Mouse (Mus musculus): Measurements from ENCODE around the gene Iqgap1. TPM values are rescaled to one million over a fixed set of nuclear protein-coding genes. Genes with fewer than 3 reads are reported as not detected.
"Not testable (repeated sequence)": the region's sequence is repeated elsewhere in the genome, so short reads cannot be mapped to it uniquely, and the experiment has no call there.

Gene Iqgap1
- polyA plus RNA-seq, 1 experiment: 2.2 TPM

DNA sequence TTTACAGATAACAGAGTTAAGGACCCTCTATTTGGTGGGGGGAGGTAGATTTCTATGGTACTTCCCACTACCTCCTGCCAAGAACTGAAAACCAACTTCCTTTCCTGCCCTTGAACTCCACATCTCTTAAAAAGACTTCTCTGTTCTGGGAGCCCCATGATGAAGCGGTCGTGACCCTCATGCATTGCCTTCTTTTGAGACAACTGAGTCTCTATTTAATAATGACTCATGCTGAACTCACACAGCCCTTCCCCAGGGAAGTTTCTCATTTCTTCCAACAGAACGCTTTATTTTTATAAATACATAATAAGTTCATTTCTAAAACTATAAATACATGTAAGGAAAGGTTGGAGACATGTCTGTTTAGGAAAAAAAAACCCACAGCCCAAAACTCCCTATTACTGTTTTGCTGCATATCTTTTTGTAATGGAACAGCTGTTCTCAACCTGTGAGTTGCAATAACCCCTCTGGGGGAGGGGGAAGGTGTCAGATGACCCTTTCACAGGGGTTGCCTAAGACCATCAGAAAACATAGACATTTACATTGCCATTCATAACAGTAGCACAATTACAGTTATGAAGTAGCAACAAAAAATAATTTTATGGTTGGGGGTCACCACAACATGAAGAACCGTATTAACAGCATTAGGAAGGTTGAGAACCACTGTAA is 10.3 kb upstream of the Iqgap1 start:
- Histone ChIP-seq H3K4me1 (peaks cover 37% of the 10 kb centered on the region), H3K27me3 (replicated peaks) (peaks cover 2% of the 10 kb centered on the region), H3K4me3 (replicated peaks) (no peak overlapping the region), H3K36me3 (replicated peaks; ENCODE audit: low read length) (no peaks in the 10 kb centered on the region), H3K9me3 (no peaks in the 10 kb centered on the region)
- TF ChIP-seq FLI1 (IDR thresholded peaks at IDR 0.05; ENCODE audit: low read length) (no peak), GATA1 (IDR thresholded peaks at IDR 0.05; ENCODE audit: borderline replicate concordance, low read length) (no peak)

DNA sequence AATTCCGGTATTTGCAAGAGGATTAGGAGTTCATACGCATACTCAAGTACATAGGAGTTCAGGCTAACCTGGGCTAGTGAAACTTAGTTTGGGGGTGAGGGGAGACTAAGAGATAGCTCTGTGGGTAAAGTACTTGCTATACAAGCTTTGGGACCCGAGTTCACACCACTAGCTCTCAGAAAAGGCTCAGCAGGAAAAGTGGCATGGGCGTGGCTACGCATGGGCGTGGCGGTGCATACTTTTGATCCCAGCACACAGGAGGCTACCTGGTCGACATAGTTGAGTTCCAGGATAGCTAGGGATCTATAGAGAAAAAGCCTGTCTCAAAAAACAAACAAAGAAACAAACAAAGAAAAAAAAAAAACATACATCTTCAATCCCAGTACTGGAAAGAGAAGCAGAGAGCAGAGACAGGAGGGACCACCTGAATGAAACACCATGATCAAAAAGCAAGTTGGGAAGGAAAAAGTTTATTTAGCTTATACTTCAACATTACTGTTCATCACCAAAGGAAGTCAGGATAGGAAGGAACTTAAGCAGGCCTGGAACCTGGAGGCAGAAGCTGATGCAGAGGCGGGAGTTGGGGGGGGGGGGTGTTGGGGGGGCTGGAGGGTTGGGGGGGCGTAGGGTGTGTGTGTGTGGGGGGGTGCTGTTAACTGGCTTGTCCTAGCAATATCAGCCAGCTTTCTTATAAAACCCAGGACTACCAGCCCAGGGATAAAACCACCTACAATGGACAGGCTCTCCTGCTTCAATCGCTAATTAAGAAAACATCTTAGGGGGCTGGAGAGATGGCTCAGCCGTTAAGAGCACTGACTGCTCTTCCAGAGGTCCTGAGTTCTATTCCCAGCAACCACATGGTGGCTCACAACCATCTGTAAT is 8.1 kb upstream of the Iqgap1 start:
- peaks cover 40% of the 10 kb centered on the region for H3K4me1 ChIP-seq
- H3K4me3 ChIP-seq (replicated peaks): peak overlapping the region; percentile 69
- H3K36me3 ChIP-seq (replicated peaks; ENCODE audit: low read length): no peaks in the 10 kb centered on the region
- peaks cover 7% of the 10 kb centered on the region for H3K27me3 ChIP-seq (replicated peaks)
- no peaks in the 10 kb centered on the region for H3K9me3 ChIP-seq
- TF ChIP-seq FLI1 (IDR thresholded peaks at IDR 0.05; ENCODE audit: low read length) (no peak), GATA1 (IDR thresholded peaks at IDR 0.05; ENCODE audit: borderline replicate concordance, low read length) (no peak)

DNA sequence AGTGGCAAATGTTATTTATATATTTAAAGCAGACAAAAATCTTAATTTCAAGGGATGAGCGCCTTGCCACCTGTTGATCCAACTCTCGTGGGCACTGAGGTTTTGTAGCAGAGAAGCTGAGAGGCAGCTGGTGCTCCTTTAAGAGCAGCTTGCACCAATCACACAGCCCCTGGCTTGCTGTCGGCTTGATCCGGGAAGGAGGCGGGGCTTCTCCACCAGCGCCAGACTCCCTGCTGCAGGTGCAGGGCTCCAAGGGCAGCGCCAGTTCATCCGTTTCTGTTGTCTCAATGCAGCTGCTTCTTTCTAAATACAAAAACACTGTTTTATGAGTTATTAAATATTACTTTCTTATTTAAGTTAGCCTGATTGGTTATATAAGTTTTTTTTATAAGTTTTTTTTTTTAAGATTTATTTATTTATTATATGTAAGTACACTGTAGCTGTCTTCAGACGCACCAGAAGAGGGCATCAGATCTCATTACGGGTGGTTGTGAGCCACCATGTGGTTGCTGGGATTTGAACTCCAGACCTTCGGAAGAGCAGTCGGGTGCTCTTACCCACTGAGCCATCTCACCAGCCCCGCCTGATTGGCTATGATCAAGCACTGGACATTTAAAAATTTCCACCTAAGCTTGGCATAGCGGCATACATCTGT is 7.3 kb upstream of the Iqgap1 start:
- H3K27me3 ChIP-seq (replicated peaks); H3K9me3 ChIP-seq; H3K36me3 ChIP-seq (replicated peaks; ENCODE audit: low read length): not testable (repeated sequence)
- H3K4me3 ChIP-seq (replicated peaks): peak overlapping the region; percentile 86
- H3K4me1 ChIP-seq: peaks cover 45% of the 10 kb centered on the region

DNA sequence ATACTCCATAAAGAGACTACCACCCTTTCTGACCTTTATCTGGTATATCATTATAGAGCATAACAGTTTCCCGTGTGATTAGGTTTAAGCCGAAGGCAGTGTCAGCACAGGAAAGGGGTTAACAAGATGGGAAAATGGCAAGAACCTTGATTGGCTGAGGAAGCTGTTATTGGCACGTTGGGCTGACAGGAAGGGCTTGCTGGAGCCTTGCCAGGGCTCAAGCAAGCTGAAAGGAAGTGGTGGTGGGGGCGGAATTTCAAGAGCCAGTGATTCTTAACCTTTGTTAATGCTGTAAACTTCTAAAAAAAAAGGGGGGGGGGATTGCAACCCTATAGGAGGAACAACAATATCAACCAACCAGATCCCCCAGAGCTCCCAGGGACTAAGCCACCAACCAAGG is 6.4 kb upstream of the Iqgap1 start:
- Histone ChIP-seq H3K27me3 (replicated peaks) (peaks cover 15% of the 10 kb centered on the region), H3K4me3 (replicated peaks) (no peak overlapping the region), H3K4me1 (peaks cover 48% of the 10 kb centered on the region), H3K36me3 (replicated peaks; ENCODE audit: low read length) (no peaks in the 10 kb centered on the region), H3K9me3 (no peaks in the 10 kb centered on the region)
- no peak for TF ChIP-seq GATA1 (IDR thresholded peaks at IDR 0.05; ENCODE audit: borderline replicate concordance, low read length)
- no peak for TF ChIP-seq FLI1 (IDR thresholded peaks at IDR 0.05; ENCODE audit: low read length)

DNA sequence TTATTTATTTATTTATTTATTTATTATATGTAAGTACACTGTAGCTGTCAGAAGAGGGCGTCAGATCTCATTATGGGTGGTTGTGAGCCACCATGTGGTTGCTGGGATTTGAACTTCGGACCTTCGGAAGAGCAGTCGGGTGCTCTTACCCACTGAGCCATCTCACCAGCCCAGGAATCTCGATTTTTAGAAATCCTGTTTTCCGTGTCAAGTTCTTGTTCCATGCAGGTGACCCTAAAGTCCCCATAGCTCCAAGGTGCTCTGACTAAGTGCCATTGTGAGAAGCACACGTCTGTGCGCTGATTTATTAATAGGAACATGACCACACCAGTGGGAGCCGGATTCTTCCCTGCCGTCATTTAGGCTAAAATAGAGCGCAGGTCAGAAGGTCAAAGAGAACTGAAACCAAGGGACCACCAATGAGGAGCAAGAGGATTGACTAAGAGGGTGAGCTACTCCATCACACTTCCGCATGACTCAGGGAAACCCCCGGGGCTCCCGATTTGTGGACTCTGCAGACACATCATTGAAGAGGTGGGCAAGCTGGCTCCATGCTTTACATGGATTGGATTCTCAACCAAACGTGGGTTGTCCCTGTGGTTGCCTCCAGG is 4.5 kb upstream of the Iqgap1 start:
- Histone ChIP-seq H3K4me3 (replicated peaks) (no peak overlapping the region), H3K9me3 (no peaks in the 10 kb centered on the region), H3K27me3 (replicated peaks) (peaks cover 28% of the 10 kb centered on the region), H3K36me3 (replicated peaks; ENCODE audit: low read length) (no peaks in the 10 kb centered on the region), H3K4me1 (peaks cover 42% of the 10 kb centered on the region)
- TF ChIP-seq GATA1 (IDR thresholded peaks at IDR 0.05; ENCODE audit: borderline replicate concordance, low read length) (no peak), FLI1 (IDR thresholded peaks at IDR 0.05; ENCODE audit: low read length) (no peak)

DNA sequence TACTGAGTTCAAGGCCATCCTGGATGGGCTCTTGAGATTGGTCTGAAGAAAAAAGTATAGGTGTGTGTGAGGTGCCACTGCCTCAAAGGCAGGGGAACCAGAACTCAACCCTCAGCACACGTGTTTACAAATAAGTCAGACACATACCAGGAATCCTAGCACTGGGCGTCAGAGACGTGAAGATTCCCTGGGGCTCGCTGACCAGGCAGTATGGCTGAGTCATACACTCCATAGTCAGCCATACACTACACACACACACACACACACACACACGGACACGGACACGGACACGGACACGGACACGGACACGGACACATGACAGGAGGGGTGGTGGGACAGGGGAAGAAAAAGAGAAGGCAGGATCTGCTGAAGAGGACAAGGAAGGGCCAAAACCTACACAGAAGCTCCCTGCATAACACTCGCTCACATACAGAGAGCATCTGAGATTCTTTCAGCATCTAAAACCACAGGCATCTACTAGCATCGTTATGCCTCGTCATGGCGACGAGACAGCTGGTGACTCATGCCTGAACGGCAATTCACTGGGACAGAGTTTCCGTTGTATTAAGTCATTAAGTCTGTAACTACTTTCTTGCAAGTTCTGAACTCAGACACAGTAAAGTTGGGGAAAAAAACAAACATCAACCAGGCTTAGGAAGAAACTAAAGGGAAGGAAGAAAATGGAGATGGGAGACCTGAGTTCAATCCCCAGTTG is 2.5 kb upstream of the Iqgap1 start:
- peaks cover 35% of the 10 kb centered on the region for H3K27me3 ChIP-seq (replicated peaks)

DNA sequence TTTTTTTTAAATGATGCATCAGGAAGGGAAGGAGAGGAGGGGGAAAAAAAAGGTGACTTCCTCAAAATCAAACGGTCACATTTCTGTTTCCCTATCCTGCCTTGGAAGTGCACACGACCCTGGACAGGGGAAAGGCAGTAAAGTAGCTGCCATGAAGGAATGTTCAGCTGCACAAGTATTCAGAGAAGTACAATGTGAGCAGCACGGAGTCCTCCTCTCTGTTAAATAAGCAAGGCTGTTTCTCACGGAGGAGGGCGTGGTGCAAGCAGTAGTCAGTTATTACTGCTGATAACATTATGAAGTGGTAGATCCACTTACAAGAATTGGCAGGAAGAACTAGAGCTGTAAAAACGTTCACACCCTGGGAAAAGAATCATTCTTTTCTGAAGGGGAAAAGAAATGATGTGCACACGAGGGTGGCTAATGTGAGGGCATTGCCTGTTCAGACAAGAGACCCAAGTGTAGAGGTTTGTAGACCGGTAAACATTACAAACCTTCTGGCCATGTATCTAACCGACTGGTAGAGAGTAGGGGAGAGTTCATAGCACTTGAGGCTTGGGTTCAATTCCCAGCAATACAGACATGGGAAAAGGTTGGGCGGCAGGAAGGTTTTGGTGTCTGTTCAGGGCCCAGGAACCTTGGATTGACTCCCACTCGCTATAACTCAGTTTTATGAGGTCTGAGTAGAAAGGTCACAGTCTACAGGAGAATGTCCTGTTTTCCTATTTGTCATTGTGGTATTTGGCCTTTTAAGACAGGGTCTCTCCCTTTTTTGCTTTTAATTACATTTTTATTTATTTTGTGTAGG is 1.7 kb downstream of the Iqgap1 start:
- Histone ChIP-seq H3K4me3 (replicated peaks) (no peak overlapping the region), H3K27me3 (replicated peaks) (peaks cover 41% of the 10 kb centered on the region), H3K9me3 (no peaks in the 10 kb centered on the region), H3K36me3 (replicated peaks; ENCODE audit: low read length) (no peaks in the 10 kb centered on the region), H3K4me1 (peaks cover 26% of the 10 kb centered on the region)
- TF ChIP-seq GATA1 (IDR thresholded peaks at IDR 0.05; ENCODE audit: borderline replicate concordance, low read length) (no peak), FLI1 (IDR thresholded peaks at IDR 0.05; ENCODE audit: low read length) (no peak)

More for the DNA sequence above, 2.5 kb upstream of the Iqgap1 start:
- Histone ChIP-seq H3K4me1 (peaks cover 38% of the 10 kb centered on the region), H3K36me3 (replicated peaks; ENCODE audit: low read length) (no peaks in the 10 kb centered on the region), H3K4me3 (replicated peaks) (peak overlapping the region; percentile 71), H3K9me3 (no peaks in the 10 kb centered on the region)
- TF ChIP-seq FLI1 (IDR thresholded peaks at IDR 0.05; ENCODE audit: low read length) (no peak), GATA1 (IDR thresholded peaks at IDR 0.05; ENCODE audit: borderline replicate concordance, low read length) (no peak)

DNA sequence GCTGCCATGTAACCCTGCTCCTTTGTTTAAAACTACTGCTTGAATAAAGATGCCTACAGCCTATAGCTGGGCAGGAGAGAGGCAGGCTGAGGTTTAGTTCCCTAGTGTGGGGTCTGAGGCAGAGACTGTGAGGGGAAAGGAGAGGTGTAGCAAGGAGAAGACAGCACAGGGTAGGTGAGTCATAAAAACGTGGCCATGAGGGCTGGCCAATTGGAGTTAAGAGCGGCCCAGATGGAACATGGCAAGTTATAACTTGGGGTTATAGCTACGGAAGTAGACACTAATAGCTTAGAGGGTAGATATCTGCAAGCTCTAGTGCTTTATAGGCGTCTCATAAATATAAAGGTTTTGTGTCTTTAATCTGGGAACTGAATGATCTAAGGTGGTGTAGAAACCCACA is 2.5 kb downstream of the Iqgap1 start:
- TF ChIP-seq FLI1 (IDR thresholded peaks at IDR 0.05; ENCODE audit: low read length): no peak
- no peak for TF ChIP-seq GATA1 (IDR thresholded peaks at IDR 0.05; ENCODE audit: borderline replicate concordance, low read length)
- Histone ChIP-seq H3K27me3 (replicated peaks) (peaks cover 41% of the 10 kb centered on the region), H3K4me3 (replicated peaks) (no peak overlapping the region), H3K36me3 (replicated peaks; ENCODE audit: low read length) (no peaks in the 10 kb centered on the region), H3K4me1 (peaks cover 26% of the 10 kb centered on the region), H3K9me3 (no peaks in the 10 kb centered on the region)
